Mouse (Mus musculus): ENCODE results near the gene Tprgl.

Gene Tprgl

GRCm38 (mm10) chr4:154109850-154110243 lies 50.6 kb downstream of the Tprgl start:
- no peak for DNase-seq

GRCm38 (mm10) chr4:154109216-154109849 lies 51.1 kb downstream of the Tprgl start:
- DNase-seq: no peak

All from embryo, embryonic 11 days (tissue).